Mouse (Mus musculus): ENCODE results near the gene Shisa9. TPM values are rescaled to one million over a fixed set of nuclear protein-coding genes. Genes with fewer than 3 reads are reported as not detected.

The Shisa9 gene
- total RNA-seq, 2 experiments from 2014 or later, result not detected

DNA sequence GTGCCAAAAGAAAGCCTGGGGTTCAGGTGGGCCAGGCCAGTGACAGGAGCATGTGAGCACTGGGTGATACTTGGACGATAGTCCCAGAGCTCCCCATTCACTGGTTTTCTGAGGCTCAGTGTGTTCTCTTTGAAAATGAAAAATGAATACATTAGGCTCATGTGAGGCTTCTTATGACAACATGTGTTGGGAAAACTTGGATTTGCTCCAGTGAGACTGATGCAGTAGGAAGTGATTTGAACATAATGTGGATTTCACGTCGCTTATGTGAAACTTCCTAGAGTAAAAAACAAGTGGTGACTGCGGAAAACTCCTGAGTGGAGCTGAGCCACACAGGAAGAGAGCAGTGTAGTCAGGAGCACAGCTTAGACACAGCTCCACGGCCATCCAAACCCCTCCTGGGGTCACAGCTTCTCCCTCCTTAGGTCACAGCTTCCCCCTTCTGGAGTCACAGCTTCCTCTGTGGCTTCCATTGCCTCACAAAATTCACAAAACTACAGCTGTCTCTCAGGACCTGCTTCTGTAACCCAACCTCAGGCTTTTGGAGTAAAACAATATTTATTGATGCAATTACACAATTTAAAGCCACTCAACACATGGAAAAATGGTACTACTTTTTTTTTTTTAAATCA is 106.8 kb downstream of the Shisa9 start:
- no peak overlapping the region for H3K4me3 ChIP-seq
- TF ChIP-seq CTCF (IDR thresholded peaks at IDR 0.05), result no peak
- H3K27ac ChIP-seq, result no peak overlapping the region
- no peak for DNase-seq
- intact Hi-C loops (cut with DNase I), result no loop called here

DNA sequence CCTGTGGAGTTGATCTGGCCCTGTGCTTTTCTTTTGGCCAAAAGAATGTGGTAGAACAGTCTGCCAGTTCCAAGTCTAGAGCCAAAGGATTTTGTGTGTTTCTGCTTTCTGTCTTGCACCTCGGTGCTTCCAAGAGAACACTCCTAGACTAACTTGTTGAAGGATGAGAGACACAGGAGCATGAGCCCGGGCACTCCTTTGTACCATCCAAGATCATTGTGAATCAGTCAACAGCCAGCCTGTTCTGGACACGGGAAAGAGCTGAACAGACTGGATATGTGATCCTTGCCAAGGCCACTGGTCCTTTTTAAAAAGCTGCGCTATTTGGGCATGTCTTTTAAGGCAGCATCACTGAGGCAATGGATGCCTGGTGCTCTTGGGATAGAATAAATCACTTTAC is 109.3 kb downstream of the Shisa9 start:
- no peak for TF ChIP-seq CTCF (IDR thresholded peaks at IDR 0.05)
- no peak for DNase-seq
- Histone ChIP-seq H3K27ac (no peak overlapping the region), H3K4me3 (no peak overlapping the region)
- intact Hi-C loops (cut with DNase I), result no loop called here

DNA sequence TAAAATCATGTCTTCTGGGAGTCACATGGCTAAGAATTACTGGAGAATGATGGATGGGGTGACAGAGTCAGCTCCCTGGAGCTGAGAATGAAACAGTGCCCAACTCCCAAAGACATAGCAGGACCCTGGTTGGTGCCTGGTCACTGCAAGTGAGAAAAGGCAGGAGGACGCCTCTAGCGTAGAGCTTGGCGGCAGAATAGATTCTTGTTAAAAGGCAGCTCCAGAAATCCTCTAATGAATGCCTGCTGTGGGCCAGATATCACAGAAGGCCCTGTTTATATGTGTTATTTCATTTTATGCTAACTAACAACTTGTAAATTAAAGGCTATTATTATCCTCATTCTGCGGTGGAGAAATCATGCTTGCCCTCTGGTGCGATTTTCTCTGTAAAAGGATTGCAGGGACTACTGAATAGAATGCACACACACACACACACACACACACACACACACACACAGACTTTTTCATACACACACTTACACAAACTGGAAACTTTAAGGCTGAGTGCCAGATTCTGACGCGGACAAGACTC is 110.9 kb downstream of the Shisa9 start:
- intact Hi-C loops (cut with DNase I), result no loop called here
- Histone ChIP-seq H3K4me3 (no peak overlapping the region), H3K27ac (no peak overlapping the region)
- DNase-seq, result no peak
- no peak for TF ChIP-seq CTCF (IDR thresholded peaks at IDR 0.05)

- Histone ChIP-seq H3K27ac (no peak overlapping the region), H3K4me3 (no peak overlapping the region)
- DNase-seq, result no peak
- intact Hi-C loops (cut with DNase I), result no loop called here
- no peak for TF ChIP-seq CTCF (IDR thresholded peaks at IDR 0.05)
Measured at GRCm38 (mm10) chr16:12095365-12095764, 111.5 kb downstream of the Shisa9 start.

DNA sequence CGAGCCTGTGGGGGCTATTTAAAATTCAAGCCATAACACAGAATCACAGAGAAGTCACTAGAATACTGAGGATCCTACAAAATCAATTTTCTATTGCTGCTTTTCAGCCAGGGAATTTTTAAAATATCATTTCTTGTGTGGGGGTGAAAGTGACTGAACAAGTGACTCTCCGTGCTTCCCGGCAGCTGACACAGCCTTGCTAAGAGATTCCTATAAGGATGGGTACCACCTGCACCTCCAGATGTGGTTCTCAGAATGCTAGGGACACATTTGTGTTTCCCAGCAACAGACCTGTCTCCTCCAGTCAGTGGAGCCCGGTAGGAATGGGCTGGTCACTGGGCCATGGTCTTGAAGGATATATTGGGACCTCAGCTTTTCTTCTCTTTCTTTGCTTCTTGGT is 124.5 kb downstream of the Shisa9 start:
- intact Hi-C loops (cut with DNase I), result no loop called here
- TF ChIP-seq CTCF (IDR thresholded peaks at IDR 0.05), result no peak
- Histone ChIP-seq H3K4me3 (no peak overlapping the region), H3K27ac (no peak overlapping the region)
- no peak for DNase-seq

GRCm38 (mm10) chr16:12110851-12111437 is 127.0 kb downstream of the Shisa9 start:
- TF ChIP-seq CTCF (IDR thresholded peaks at IDR 0.05), result no peak
- H3K27ac ChIP-seq, result no peak overlapping the region
- H3K4me3 ChIP-seq, result no peak overlapping the region
- DNase-seq, result no peak
- intact Hi-C loops (cut with DNase I), result no loop called here

DNA sequence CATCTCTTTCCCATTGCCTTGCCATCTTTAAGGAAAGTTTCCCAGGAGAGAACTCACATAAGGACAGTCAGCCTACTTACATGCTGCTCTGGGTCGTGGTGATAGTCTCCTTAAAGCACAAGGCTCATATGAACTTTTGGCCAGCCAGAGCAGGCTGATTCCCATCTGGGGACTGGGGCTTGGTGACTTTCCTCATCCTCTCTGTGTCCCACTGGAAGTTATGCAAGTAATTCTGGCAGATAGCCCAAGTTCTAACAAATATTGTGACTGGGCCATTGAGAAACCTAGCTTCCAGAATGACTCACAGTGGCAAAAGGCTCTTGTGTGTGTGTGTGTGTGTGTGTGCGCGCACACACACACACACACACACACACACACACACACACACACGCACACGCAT is 130.5 kb downstream of the Shisa9 start:
- no peak overlapping the region for H3K4me3 ChIP-seq
- DNase-seq, result peak; percentile 31
- intact Hi-C loops (cut with DNase I), result no loop called here
- no peak overlapping the region for H3K27ac ChIP-seq
- TF ChIP-seq CTCF (IDR thresholded peaks at IDR 0.05), result no peak

- no peak overlapping the region for H3K27ac ChIP-seq
- intact Hi-C loops (cut with DNase I), result no loop called here
- TF ChIP-seq CTCF (IDR thresholded peaks at IDR 0.05), result no peak
- H3K4me3 ChIP-seq, result no peak overlapping the region
- DNase-seq, result no peak
Measured at GRCm38 (mm10) chr16:12115040-12115856, 131.3 kb downstream of the Shisa9 start.

DNA sequence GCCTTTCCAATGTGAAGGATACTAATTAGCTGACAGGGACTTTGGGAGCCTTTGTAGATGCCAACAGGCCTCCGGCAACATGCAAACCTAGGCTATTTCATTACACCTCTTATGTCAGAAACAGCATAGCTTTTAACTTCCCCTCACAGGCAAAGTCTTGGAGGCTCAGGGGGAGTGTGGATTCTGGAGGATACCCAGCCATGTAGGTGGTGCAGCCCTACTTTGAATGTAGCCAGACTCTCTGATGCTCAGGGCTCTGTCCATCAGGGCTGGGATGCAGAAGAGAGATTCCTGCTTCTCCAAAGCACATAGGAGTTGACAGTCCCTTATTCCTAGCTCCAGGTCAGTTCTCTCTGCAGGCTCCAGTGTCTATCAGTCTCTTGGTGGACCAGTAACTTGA is 133.0 kb downstream of the Shisa9 start:
- Histone ChIP-seq H3K27ac (no peak overlapping the region), H3K4me3 (no peak overlapping the region)
- no peak for TF ChIP-seq CTCF (IDR thresholded peaks at IDR 0.05)
- DNase-seq, result no peak
- intact Hi-C loops (cut with DNase I), result no loop called here

DNA sequence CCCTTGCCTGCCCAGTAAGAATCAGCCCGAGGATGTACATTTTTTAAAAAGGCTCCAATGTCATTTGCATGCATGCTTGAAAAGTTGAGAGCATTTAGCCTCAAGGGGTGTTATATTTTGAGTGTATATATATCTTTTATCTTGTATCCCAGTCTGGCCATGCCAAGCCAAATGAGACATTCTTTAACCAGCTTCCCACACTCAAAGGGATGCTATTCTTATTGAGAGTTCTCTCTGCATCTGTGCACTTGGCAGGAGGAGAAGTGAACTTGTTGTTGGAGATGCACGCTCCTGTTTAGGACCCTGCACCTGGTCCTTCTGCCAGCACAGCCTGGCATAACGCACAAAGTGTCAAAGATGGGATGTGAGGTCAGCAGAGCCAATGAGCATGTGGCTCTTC is 135.6 kb downstream of the Shisa9 start:
- intact Hi-C loops (cut with DNase I), result no loop called here
- DNase-seq, result no peak
- TF ChIP-seq CTCF (IDR thresholded peaks at IDR 0.05), result no peak

DNA sequence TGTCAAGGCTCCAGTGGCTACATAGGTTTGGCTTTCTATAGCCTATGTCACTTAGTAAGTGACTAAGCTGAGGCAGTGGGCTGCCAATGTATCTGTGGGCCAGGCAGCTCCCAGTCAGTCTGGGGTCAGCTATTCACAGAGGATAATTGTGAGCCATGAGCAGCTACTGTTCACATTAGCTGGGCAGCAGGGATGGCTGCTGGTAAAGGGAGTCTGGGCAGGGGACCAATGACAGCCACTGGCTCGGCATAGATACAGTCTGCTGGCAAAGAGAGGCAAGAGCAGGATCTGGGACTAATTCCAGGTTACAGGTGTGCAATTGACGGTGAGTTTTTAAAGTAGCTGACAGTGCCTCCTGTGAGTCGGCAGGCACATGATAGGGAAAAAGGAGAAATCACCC is 145.9 kb downstream of the Shisa9 start:
- H3K4me3 ChIP-seq, result no peak overlapping the region
- intact Hi-C loops (cut with DNase I), result no loop called here
- no peak for DNase-seq
- H3K27ac ChIP-seq, result no peak overlapping the region
- TF ChIP-seq CTCF (IDR thresholded peaks at IDR 0.05), result no peak

More for the DNA sequence above, 135.6 kb downstream of the Shisa9 start:
- H3K27ac ChIP-seq, result no peak overlapping the region
- no peak overlapping the region for H3K4me3 ChIP-seq

DNA sequence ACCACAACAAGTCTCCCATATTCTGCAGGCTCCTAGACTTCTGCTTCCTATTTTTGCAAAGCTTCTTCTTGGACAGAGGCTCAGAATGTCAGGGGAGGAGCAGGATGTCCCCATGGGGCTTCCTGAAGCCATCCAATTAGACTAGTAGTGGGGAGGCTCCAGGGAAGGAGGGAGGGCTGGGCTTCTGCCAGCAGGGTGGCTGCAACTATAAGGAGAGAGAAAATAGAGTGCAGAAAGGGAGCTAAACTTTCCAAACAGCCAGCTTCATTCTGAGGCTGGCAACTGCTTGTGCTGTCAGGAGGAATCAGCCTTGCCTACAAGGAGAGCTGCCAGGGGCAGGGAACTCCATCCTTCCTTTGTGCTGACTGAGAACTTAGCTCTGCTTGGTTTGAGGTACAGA is 162.8 kb downstream of the Shisa9 start:
- peak; percentile 51 for DNase-seq
- intact Hi-C loops (cut with DNase I), result no loop called here
- H3K27ac ChIP-seq, result no peak overlapping the region
- no peak for TF ChIP-seq CTCF (IDR thresholded peaks at IDR 0.05)
- H3K4me3 ChIP-seq, result no peak overlapping the region

GRCm38 (mm10) chr16:12151986-12152385 is 168.1 kb downstream of the Shisa9 start:
- intact Hi-C loops (cut with DNase I), result no loop called here

More at GRCm38 (mm10) chr16:12151986-12152385, 168.1 kb downstream of the Shisa9 start:
- Histone ChIP-seq H3K4me3 (no peak overlapping the region), H3K27ac (no peak overlapping the region)
- DNase-seq, result no peak
- no peak for TF ChIP-seq CTCF (IDR thresholded peaks at IDR 0.05)
